Mouse (Mus musculus) lung, embryonic 15.5 days (tissue): ENCODE results near the gene Dlg1. TPM values are rescaled to one million over a fixed set of nuclear protein-coding genes. Genes with fewer than 3 reads are reported as not detected.

Experiments used
- ATAC-seq: fragments of 200-750 bp; cut with Nextera tagmentation; 2 replicates; pipeline ENCODE4 v1.8.0; 2017; ENCODE audit warnings: moderate number of reproducible peaks, borderline replicate concordance; ENCODE audit not compliant: low FRiP score, low TSS enrichment; ENCODE audit errors: extremely low read depth
- H3K27ac ChIP-seq: fragments of 300-500 bp; sonication (generic); 2 replicates; pipeline ENCODE4 v1.5.1; 2015; ENCODE audit warnings: moderate library complexity, mild to moderate bottlenecking, inconsistent platforms
- H3K27me3 ChIP-seq: fragments of 300-500 bp; sonication (generic); 2 replicates; pipeline ENCODE4 v1.6.1; 2015; ENCODE audit warnings: inconsistent platforms
- H3K36me3 ChIP-seq: fragments of 300-500 bp; sonication (generic); 2 replicates; pipeline ENCODE4 v1.6.1; 2015; ENCODE audit warnings: inconsistent platforms
- H3K4me1 ChIP-seq: fragments of 300-500 bp; sonication (generic); 2 replicates; pipeline ENCODE4 v1.6.1; 2015; ENCODE audit warnings: inconsistent platforms
- H3K4me2 ChIP-seq: fragments of 300-500 bp; sonication (generic); 2 replicates; pipeline ENCODE4 v1.6.1; 2015; ENCODE audit warnings: inconsistent platforms, mild to moderate bottlenecking, moderate library complexity
- H3K4me3 ChIP-seq: fragments of 300-500 bp; sonication (generic); 2 replicates; pipeline ENCODE4 v1.5.1; 2015; ENCODE audit warnings: mild to moderate bottlenecking, inconsistent platforms
- H3K9ac ChIP-seq: fragments of 300-500 bp; sonication (generic); 2 replicates; pipeline ENCODE4 v1.6.1; 2015; ENCODE audit warnings: inconsistent platforms
- H3K9me3 ChIP-seq: fragments of 300-500 bp; sonication (generic); 2 replicates; pipeline ENCODE4 v1.6.1; 2016; ENCODE audit warnings: inconsistent platforms
- WGBS: fragments of 180-500 bp; shearing (Covaris S2); methylation state at CpG from one replicate; pipeline ENCODE4 v1.1.7; 2015; 5-methylcytosine and 5-hydroxymethylcytosine counted together
- polyA plus RNA-seq: library from polyadenylated mRNA; unstranded; fragments of >200 nt; fragmentation: Nextera tagmentation; extraction: Ambion mirVana; gene quantifications from 2 replicates; pipeline ENCODE4 v1.2.1, GENCODE M21; 2015

The Dlg1 gene
- polyA plus RNA-seq, 1 experiment from 2014 or later: 23.0 TPM

GRCm38 (mm10) chr16:31830726-31831125, 167.5 kb downstream of the Dlg1 start:
- no peak for ATAC-seq
- peaks cover 6% of the 10 kb centered on the region; the same call in 1 of the 2 replicates for H3K36me3 ChIP-seq
- no peak overlapping the region for H3K4me3 ChIP-seq
- H3K4me1 ChIP-seq: no peaks in the 10 kb centered on the region
- H3K9me3 ChIP-seq: no peaks in the 10 kb centered on the region
- H3K4me2 ChIP-seq: no peak overlapping the region
- H3K9ac ChIP-seq: no peak overlapping the region
- no peak overlapping the region for H3K27ac ChIP-seq
- 80% methylated on average over 4 of the region's 4 CpGs for WGBS
- no peaks in the 10 kb centered on the region for H3K27me3 ChIP-seq

GRCm38 (mm10) chr16:31832630-31833422, 169.6 kb downstream of the Dlg1 start:
- Histone ChIP-seq H3K9ac (no peak overlapping the region), H3K4me3 (no peak overlapping the region), H3K4me2 (no peak overlapping the region), H3K27me3 (no peaks in the 10 kb centered on the region), H3K9me3 (no peaks in the 10 kb centered on the region), H3K4me1 (no peaks in the 10 kb centered on the region), H3K36me3 (peaks cover 8% of the 10 kb centered on the region; the same call in 1 of the 2 replicates), H3K27ac (no peak overlapping the region)
- WGBS: 91% methylated on average over 10 of the region's 10 CpGs
- no peak for ATAC-seq

GRCm38 (mm10) chr16:31834011-31834584, 170.9 kb downstream of the Dlg1 start:
- Histone ChIP-seq H3K27me3 (no peaks in the 10 kb centered on the region), H3K4me3 (no peak overlapping the region), H3K27ac (no peak overlapping the region), H3K4me1 (no peaks in the 10 kb centered on the region), H3K36me3 (peaks cover 19% of the 10 kb centered on the region), H3K9ac (no peak overlapping the region), H3K4me2 (no peak overlapping the region), H3K9me3 (no peaks in the 10 kb centered on the region)
- ATAC-seq: no peak
- 52% methylated on average over 7 of the region's 7 CpGs for WGBS

- ATAC-seq: no peak
- Histone ChIP-seq H3K27me3 (no peaks in the 10 kb centered on the region), H3K4me3 (no peak overlapping the region), H3K27ac (no peak overlapping the region), H3K36me3 (peaks cover 18% of the 10 kb centered on the region), H3K4me1 (no peaks in the 10 kb centered on the region), H3K4me2 (no peak overlapping the region), H3K9me3 (no peaks in the 10 kb centered on the region), H3K9ac (no peak overlapping the region)
- 79% methylated on average over 2 of the region's 2 CpGs for WGBS
Observed at GRCm38 (mm10) chr16:31834662-31835318, 171.5 kb downstream of the Dlg1 start.

- no peak overlapping the region for H3K4me2 ChIP-seq
Observed at GRCm38 (mm10) chr16:31837362-31837761, 174.1 kb downstream of the Dlg1 start.

GRCm38 (mm10) chr16:31844246-31844645, 181.0 kb downstream of the Dlg1 start:
- no peak for ATAC-seq
- H3K9me3 ChIP-seq: no peaks in the 10 kb centered on the region
- WGBS: 82% methylated on average over 3 of the region's 3 CpGs

More at GRCm38 (mm10) chr16:31837362-31837761, 174.1 kb downstream of the Dlg1 start:
- Histone ChIP-seq H3K4me3 (no peak overlapping the region), H3K9me3 (no peaks in the 10 kb centered on the region), H3K9ac (no peak overlapping the region), H3K27me3 (no peaks in the 10 kb centered on the region), H3K27ac (no peak overlapping the region), H3K4me1 (no peaks in the 10 kb centered on the region), H3K36me3 (peaks cover 18% of the 10 kb centered on the region)
- ATAC-seq: no peak
- 83% methylated on average over 3 of the region's 3 CpGs for WGBS

GRCm38 (mm10) chr16:31846763-31847162, 183.5 kb downstream of the Dlg1 start:
- H3K4me2 ChIP-seq: no peak overlapping the region
- peaks cover 10% of the 10 kb centered on the region for H3K36me3 ChIP-seq
- no peaks in the 10 kb centered on the region for H3K27me3 ChIP-seq
- no peaks in the 10 kb centered on the region for H3K9me3 ChIP-seq
- H3K4me1 ChIP-seq: no peaks in the 10 kb centered on the region
- no peak for ATAC-seq
- H3K4me3 ChIP-seq: no peak overlapping the region
- 82% methylated on average over 10 of the region's 10 CpGs for WGBS
- no peak overlapping the region for H3K27ac ChIP-seq
- no peak overlapping the region for H3K9ac ChIP-seq

More at GRCm38 (mm10) chr16:31844246-31844645, 181.0 kb downstream of the Dlg1 start:
- H3K9ac ChIP-seq: no peak overlapping the region
- peaks cover 8% of the 10 kb centered on the region for H3K36me3 ChIP-seq
- no peak overlapping the region for H3K4me2 ChIP-seq
- no peaks in the 10 kb centered on the region for H3K27me3 ChIP-seq
- H3K27ac ChIP-seq: no peak overlapping the region
- no peaks in the 10 kb centered on the region for H3K4me1 ChIP-seq
- H3K4me3 ChIP-seq: no peak overlapping the region

- H3K9ac ChIP-seq: no peak overlapping the region
- 54% methylated on average over 5 of the region's 5 CpGs for WGBS
- no peak for ATAC-seq
- peaks cover 46% of the 10 kb centered on the region for H3K36me3 ChIP-seq
- H3K4me1 ChIP-seq: peaks cover 10% of the 10 kb centered on the region; the same call in 1 of the 2 replicates
- no peak overlapping the region for H3K4me3 ChIP-seq
- H3K27me3 ChIP-seq: no peaks in the 10 kb centered on the region
- H3K27ac ChIP-seq: 0 out of 2 replicates have a peak overlapping the region, but pooled peaks have one; percentile 3
- no peaks in the 10 kb centered on the region for H3K9me3 ChIP-seq
- no peak overlapping the region for H3K4me2 ChIP-seq
Observed at GRCm38 (mm10) chr16:31863920-31864319, 200.7 kb downstream of the Dlg1 start.

- Histone ChIP-seq H3K9me3 (no peaks in the 10 kb centered on the region), H3K4me3 (no peak overlapping the region), H3K27me3 (no peaks in the 10 kb centered on the region), H3K9ac (no peak overlapping the region), H3K4me2 (no peak overlapping the region), H3K4me1 (peaks cover 10% of the 10 kb centered on the region; the same call in 1 of the 2 replicates), H3K36me3 (peaks cover 46% of the 10 kb centered on the region), H3K27ac (no peak overlapping the region)
- WGBS: 76% methylated on average over 3 of the region's 3 CpGs
- ATAC-seq: no peak
Observed at GRCm38 (mm10) chr16:31865242-31865641, 202.0 kb downstream of the Dlg1 start.

GRCm38 (mm10) chr16:31866911-31867310, 203.7 kb downstream of the Dlg1 start:
- H3K9me3 ChIP-seq: no peaks in the 10 kb centered on the region
- H3K4me1 ChIP-seq: peaks cover 10% of the 10 kb centered on the region; the same call in 1 of the 2 replicates
- H3K4me2 ChIP-seq: no peak overlapping the region
- ATAC-seq: no peak
- no peaks in the 10 kb centered on the region for H3K27me3 ChIP-seq
- 87% methylated on average over 3 of the region's 3 CpGs for WGBS
- no peak overlapping the region for H3K9ac ChIP-seq
- H3K36me3 ChIP-seq: peaks cover 36% of the 10 kb centered on the region
- no peak overlapping the region for H3K27ac ChIP-seq
- no peak overlapping the region for H3K4me3 ChIP-seq

- H3K27me3 ChIP-seq: no peaks in the 10 kb centered on the region
- peaks cover 34% of the 10 kb centered on the region for H3K36me3 ChIP-seq
- H3K27ac ChIP-seq: no peak overlapping the region
- H3K9me3 ChIP-seq: no peaks in the 10 kb centered on the region
- WGBS: 83% methylated on average over 4 of the region's 4 CpGs
- no peak for ATAC-seq
- no peak overlapping the region for H3K9ac ChIP-seq
- H3K4me3 ChIP-seq: no peak overlapping the region
- H3K4me2 ChIP-seq: no peak overlapping the region
- H3K4me1 ChIP-seq: peaks cover 10% of the 10 kb centered on the region; the same call in 1 of the 2 replicates
Observed at GRCm38 (mm10) chr16:31867736-31868135, 204.5 kb downstream of the Dlg1 start.

- ATAC-seq: no peak
- Histone ChIP-seq H3K36me3 (peaks cover 13% of the 10 kb centered on the region; the same call in 1 of the 2 replicates), H3K27ac (no peak overlapping the region), H3K4me2 (no peak overlapping the region), H3K27me3 (no peaks in the 10 kb centered on the region), H3K9ac (no peak overlapping the region), H3K4me1 (no peaks in the 10 kb centered on the region), H3K4me3 (no peak overlapping the region), H3K9me3 (no peaks in the 10 kb centered on the region)
- WGBS: 87% methylated on average over 8 of the region's 8 CpGs
Observed at GRCm38 (mm10) chr16:31873721-31874120, 210.5 kb downstream of the Dlg1 start.
